Mouse (Mus musculus): ENCODE data around the gene Lrfn3. TPM values are rescaled to one million over a fixed set of nuclear protein-coding genes. Genes with fewer than 3 reads are reported as not detected.
A peak's percentile ranks its signal among the peaks of the same experiment; 100 is the strongest.

Gene Lrfn3
- polyA plus RNA-seq, 1 experiment from 2014 or later, result 1.9 TPM

DNA sequence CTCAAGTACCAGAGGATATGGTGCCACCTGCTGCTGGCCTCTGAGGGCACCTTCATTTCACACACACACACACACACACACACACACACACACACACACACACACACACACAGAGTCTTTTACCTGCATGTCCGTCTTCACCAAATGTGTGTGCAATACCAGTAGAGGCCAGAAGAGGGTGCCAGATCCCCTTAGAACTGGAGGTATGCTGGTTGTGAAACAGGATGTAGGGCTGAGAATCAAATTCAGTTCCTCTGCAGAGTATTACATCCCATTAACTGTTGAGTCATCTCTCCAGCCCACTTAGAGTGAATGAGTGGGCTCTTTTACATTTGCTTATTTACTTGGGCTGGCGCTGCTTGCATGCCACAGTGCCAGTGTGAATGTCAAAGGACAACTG lies 37.2 kb downstream of the Lrfn3 start:
- H3K27me3 ChIP-seq, result peaks cover 7% of the 10 kb centered on the region; the same call in 1 of the 2 replicates
- H3K9me3 ChIP-seq (replicated peaks), result no peaks in the 10 kb centered on the region
- no peak overlapping the region for H3K9ac ChIP-seq
- H3K4me2 ChIP-seq, result no peak overlapping the region
- 40% methylated on average over 2 of the region's 2 CpGs for WGBS (ENCODE audit: insufficient replicate concordance)
- H3K4me1 ChIP-seq (replicated peaks), result peaks cover 25% of the 10 kb centered on the region
- no peak overlapping the region for H3K27ac ChIP-seq (replicated peaks)
- H3K4me3 ChIP-seq (replicated peaks), result no peak overlapping the region
- no peak for ATAC-seq (ENCODE audit: insufficient read depth)
- no peaks in the 10 kb centered on the region for H3K36me3 ChIP-seq (replicated peaks)

DNA sequence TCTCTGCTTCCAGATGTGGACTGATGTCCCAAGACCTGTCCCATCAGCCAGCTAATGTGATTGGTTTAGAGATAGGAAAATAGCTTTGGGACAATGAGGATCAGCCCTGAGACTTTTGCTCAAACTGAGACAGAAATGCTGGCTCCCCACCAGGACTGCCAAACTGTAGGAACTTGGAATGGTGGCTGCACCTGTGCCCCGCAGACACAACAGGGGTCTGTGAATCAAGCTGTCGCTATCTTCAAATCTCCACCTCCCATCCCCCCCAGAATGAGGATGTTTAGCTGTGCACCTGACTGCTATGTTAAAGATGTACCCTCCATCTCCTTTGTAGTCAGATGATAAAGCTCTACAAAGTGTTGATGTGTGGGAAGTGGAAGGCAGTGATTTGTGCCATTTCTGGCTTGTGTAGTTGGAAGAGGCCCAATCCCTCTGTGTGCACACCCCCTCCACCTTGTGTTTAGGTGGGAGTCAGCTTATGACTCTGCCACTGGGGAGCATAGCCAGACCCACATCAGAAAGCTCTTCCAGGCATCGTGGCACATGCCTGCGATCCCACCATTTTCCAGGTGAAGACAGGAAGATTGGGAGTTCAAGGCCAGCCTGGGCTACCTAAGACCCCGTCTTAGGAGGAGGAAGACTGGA lies 38.1 kb downstream of the Lrfn3 start:
- H3K9ac ChIP-seq, result no peak overlapping the region
- 0 out of 2 replicates have a peak, but pooled peaks cover 4% of the 10 kb centered on the region for H3K27me3 ChIP-seq
- H3K9me3 ChIP-seq (replicated peaks), result no peaks in the 10 kb centered on the region
- H3K36me3 ChIP-seq (replicated peaks), result no peaks in the 10 kb centered on the region
- no peak overlapping the region for H3K4me2 ChIP-seq
- H3K27ac ChIP-seq (replicated peaks), result no peak overlapping the region
- ATAC-seq (ENCODE audit: insufficient read depth), result no peak
- no peak overlapping the region for H3K4me3 ChIP-seq (replicated peaks)
- H3K4me1 ChIP-seq (replicated peaks), result peaks cover 28% of the 10 kb centered on the region
- 64% methylated on average over 5 of the region's 5 CpGs for WGBS (ENCODE audit: insufficient replicate concordance)

DNA sequence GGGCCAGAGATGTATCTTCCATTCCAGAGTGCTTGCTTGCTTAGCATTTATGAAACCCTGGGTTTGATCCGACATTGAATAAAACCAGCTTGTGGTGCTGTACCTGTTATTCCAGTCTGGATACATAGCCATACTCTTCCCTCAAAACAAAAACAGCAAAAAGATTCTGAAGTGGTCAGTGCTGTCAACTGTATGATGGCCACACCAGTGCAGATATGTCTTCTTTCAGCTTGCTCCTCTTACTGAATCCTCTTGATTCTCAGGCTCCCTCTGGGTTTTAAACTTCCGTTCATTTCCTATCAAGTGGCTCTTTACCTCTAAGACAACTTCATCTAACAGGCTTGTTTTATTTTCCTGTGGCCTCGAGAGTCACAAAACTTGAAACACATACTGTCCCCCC lies 38.8 kb downstream of the Lrfn3 start, which contains the start of gene Sdhaf1:
Sdhaf1 (minus strand) TSS at position 101 of the 400 bp plus-strand sequence.
- 0 out of 2 replicates have a peak, but pooled peaks cover 4% of the 10 kb centered on the region for H3K27me3 ChIP-seq
- H3K9ac ChIP-seq, result peak within 1 kb of the TSS; percentile 48
- no peak for ATAC-seq (ENCODE audit: insufficient read depth)
- H3K9me3 ChIP-seq (replicated peaks), result no peaks in the 10 kb centered on the region
- peaks cover 28% of the 10 kb centered on the region for H3K4me1 ChIP-seq (replicated peaks)
- peak within 1 kb of the TSS; percentile 78 for H3K4me3 ChIP-seq (replicated peaks)
- no peaks in the 10 kb centered on the region for H3K36me3 ChIP-seq (replicated peaks)
- 61% methylated on average over 3 of the region's 3 CpGs for WGBS (ENCODE audit: insufficient replicate concordance)
- H3K27ac ChIP-seq (replicated peaks), result peak within 1 kb of the TSS; percentile 73
- H3K4me2 ChIP-seq, result peak within 1 kb of the TSS; percentile 96

DNA sequence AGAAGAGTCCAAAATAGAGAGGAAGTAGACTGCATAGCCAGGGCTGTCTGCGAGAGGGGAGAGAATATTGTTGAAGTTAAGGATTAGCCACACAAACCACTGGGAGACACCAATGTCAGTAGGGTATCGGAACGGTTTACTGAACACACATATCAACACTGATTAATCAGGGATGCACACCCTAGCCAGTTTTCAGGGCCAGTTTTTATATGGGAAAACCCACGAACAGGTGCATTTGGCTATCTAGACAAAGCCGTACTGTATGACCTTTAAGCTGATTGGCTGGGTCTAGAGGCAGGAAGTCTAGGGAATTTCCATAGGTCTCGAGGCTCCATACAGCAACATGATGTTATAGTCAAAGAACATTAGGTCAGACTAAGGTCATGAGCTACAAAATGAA lies 39.7 kb downstream of the Lrfn3 start:
- Histone ChIP-seq H3K9me3 (replicated peaks) (no peaks in the 10 kb centered on the region), H3K27ac (replicated peaks) (peak overlapping the region; percentile 73), H3K4me3 (replicated peaks) (peak overlapping the region; percentile 78), H3K27me3 (0 out of 2 replicates have a peak, but pooled peaks cover 4% of the 10 kb centered on the region), H3K4me1 (replicated peaks) (peaks cover 28% of the 10 kb centered on the region), H3K36me3 (replicated peaks) (no peaks in the 10 kb centered on the region), H3K4me2 (peak overlapping the region; percentile 96), H3K9ac (peak overlapping the region; percentile 48)
- WGBS (ENCODE audit: insufficient replicate concordance), result 6% methylated on average over 6 of the region's 6 CpGs
- ATAC-seq (ENCODE audit: insufficient read depth), result 0 out of 2 replicates have a peak, but pooled peaks have one; percentile 0

DNA sequence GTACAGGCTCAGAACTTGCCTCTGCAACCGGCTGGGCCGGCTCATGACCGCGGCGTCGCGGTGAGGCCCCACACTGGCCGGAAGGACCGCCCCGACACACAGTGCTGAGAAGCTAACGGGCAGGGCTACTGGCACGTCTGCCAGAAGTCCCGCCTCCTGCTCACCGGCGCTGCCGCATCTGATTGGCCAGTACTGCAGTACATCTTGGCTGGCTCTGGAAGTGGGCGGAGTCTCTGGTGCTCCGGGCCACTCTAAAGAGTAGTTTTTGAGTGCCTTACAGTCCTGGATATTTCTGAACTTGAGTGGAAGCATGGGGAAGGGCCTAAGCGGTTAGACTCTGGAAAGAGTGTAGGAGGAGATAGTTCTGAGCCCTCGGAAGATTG lies 40.3 kb downstream of the Lrfn3 start:
- peak; percentile 97 for ATAC-seq (ENCODE audit: insufficient read depth)
- under 1% methylated on average over 19 of the region's 20 CpGs for WGBS (ENCODE audit: insufficient replicate concordance)

DNA sequence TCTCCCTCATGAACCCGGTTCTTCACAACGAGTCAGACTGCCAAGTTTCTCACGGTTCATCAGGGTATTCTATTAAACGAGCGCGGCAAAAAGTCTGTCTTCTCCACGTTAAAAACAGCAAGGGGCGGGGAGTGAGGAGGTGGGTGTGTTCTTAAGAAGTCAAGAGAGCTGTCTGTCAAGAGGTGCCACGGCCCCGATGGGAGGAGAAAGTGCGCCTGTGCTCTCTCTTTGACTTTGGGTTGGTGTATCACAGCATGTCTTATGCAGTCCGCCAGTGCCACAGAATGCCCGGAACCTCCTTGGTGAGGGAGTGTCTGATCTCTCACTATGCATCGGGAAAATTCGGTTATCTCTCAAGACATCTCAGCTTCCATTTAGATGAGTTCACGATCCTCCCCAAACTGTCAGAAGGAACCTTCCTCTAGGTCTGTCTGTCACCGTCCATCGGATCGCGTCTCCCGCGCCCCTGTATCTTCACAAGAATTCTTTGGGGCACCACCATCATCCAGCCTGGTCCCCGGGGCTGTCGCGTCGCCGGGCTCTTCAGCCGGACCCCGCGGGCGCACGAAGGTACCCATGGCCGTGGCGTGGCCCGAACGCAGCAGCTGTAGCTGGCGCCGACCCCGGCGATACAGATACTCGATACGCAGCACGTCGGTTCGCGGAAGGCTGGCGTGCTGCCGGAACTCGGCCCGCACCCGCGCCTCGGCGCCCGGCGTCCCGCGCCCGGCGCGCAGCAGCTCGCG lies 40.9 kb downstream of the Lrfn3 start, which contains the start of gene E130208F15Rik:
E130208F15Rik (plus strand) TSS at position 202 of the 746 bp plus-strand sequence.
- peak; percentile 62 for ATAC-seq (ENCODE audit: insufficient read depth)
- H3K9me3 ChIP-seq (replicated peaks), result no peaks in the 10 kb centered on the region
- H3K4me2 ChIP-seq, result peak within 1 kb of the TSS; percentile 96
- H3K27ac ChIP-seq (replicated peaks), result peak within 1 kb of the TSS; percentile 82
- H3K4me1 ChIP-seq (replicated peaks), result peaks cover 28% of the 10 kb centered on the region
- no peaks in the 10 kb centered on the region for H3K36me3 ChIP-seq (replicated peaks)
- H3K4me3 ChIP-seq (replicated peaks), result peak within 1 kb of the TSS; percentile 78
- H3K9ac ChIP-seq, result peak within 1 kb of the TSS; percentile 76
- 0 out of 2 replicates have a peak, but pooled peaks cover 4% of the 10 kb centered on the region for H3K27me3 ChIP-seq
- WGBS (ENCODE audit: insufficient replicate concordance), result under 1% methylated on average over 63 of the region's 63 CpGs

More for the DNA sequence above, 40.3 kb downstream of the Lrfn3 start:
- H3K4me1 ChIP-seq (replicated peaks), result peaks cover 28% of the 10 kb centered on the region
- H3K9me3 ChIP-seq (replicated peaks), result no peaks in the 10 kb centered on the region
- H3K4me3 ChIP-seq (replicated peaks), result peak overlapping the region; percentile 78
- 0 out of 2 replicates have a peak, but pooled peaks cover 4% of the 10 kb centered on the region for H3K27me3 ChIP-seq
- H3K4me2 ChIP-seq, result peak overlapping the region; percentile 96
- H3K9ac ChIP-seq, result peak overlapping the region; percentile 76
- H3K27ac ChIP-seq (replicated peaks), result peak overlapping the region; percentile 82
- no peaks in the 10 kb centered on the region for H3K36me3 ChIP-seq (replicated peaks)

DNA sequence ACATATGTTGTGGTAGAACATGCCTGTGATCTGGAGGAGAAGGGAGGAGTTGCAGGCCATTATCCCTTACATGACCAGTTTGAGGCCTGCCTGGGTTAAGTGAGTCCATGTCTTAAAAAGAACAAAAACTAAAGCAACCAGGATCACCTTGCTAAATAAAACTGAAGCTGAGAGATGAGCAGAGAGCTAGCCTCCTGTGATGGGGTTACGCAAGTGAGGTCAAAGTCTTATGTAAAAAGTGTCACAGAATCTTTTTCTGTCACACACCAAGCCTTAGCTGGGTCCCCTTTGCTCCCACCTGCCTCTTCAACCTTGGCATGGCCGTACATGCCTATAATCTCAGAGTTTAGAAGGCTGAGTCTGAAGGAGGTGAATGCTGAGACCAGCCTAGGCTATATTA lies 41.6 kb downstream of the Lrfn3 start:
- Histone ChIP-seq H3K27me3 (0 out of 2 replicates have a peak, but pooled peaks cover 4% of the 10 kb centered on the region), H3K4me2 (peak overlapping the region; percentile 96), H3K9ac (no peak overlapping the region), H3K36me3 (replicated peaks) (no peaks in the 10 kb centered on the region), H3K4me1 (replicated peaks) (peaks cover 28% of the 10 kb centered on the region), H3K4me3 (replicated peaks) (peak overlapping the region; percentile 78), H3K9me3 (replicated peaks) (no peaks in the 10 kb centered on the region), H3K27ac (replicated peaks) (no peak overlapping the region)
- 75% methylated on average over 2 of the region's 2 CpGs for whole genome bisulfite sequencing (ENCODE audit: insufficient replicate concordance)
- no peak for ATAC-seq (ENCODE audit: insufficient read depth)

DNA sequence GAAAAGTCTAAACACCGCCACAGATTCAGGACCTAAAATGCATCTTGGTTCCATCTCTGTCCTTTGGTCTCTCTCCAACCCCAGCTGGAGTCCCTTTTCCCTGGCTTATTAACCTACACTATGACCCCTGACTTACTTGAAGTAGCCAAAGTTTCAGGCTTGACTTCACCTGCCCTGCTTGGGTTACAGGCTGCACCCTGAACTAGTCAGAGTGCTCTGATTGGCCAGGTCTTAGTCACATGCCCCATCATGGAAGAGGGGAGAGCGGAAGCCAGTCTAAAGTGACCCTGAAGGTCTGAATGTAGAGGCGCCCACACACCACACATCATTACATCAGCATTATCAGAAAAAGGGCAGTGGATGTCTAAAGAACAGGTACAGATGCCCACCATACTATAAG lies 44.4 kb downstream of the Lrfn3 start:
- H3K9me3 ChIP-seq (replicated peaks), result no peaks in the 10 kb centered on the region
- H3K36me3 ChIP-seq (replicated peaks), result no peaks in the 10 kb centered on the region
- no peaks in the 10 kb centered on the region for H3K27me3 ChIP-seq
- WGBS (ENCODE audit: insufficient replicate concordance), result 73% methylated on average over 3 of the region's 3 CpGs
- no peak overlapping the region for H3K9ac ChIP-seq
- ATAC-seq (ENCODE audit: insufficient read depth), result no peak
- peaks cover 40% of the 10 kb centered on the region for H3K4me1 ChIP-seq (replicated peaks)
- H3K4me2 ChIP-seq, result no peak overlapping the region
- H3K27ac ChIP-seq (replicated peaks), result no peak overlapping the region
- H3K4me3 ChIP-seq (replicated peaks), result no peak overlapping the region

DNA sequence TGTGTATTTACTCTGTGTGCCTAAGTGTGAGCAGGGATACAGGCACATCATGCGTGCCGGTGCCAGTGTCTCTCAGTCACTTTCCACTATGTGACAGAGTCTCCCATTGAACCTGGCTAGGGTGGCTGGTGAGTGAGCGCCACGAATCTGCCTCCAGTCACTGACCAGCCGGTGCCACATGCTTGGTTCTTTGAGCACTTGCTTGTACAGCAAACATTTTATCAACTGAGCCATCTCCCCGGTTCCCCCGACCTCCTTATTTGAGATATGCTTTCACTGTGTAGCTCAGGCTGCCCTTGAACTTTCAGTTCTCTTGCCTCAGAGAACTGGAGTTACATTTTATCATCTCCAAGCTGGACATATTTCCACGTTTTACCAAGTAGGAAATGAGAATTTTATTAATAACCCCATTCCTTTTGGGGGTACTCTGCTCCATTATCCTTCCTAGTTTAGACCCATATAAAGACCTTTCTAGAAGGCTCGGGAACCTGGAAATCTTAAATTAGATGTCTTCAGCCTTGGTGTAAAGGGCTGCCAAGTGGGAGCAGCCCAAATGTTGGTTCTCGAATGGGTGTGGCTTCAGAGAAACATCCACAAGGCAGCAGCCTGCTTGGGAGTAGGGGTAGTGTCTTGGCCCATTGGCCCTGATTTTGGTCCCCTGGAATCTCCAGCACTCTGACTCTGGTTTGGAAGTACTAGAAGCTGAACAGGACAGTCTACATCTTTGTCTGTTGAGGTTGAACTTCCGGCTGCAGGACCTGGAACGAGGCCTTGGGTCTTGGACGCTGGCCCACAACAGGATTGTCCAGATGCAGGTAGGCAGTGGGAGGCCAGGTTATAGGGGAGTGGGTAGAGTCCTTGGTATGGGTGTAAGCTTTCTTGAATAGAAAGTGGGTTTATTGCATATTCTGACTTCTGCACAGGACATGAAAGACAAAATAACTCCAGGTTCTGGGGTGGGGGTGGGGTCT lies 46.7 kb downstream of the Lrfn3 start:
- H3K9ac ChIP-seq, result no peak overlapping the region
- H3K4me3 ChIP-seq (replicated peaks), result peak overlapping the region; percentile 30
- H3K27me3 ChIP-seq, result no peaks in the 10 kb centered on the region
- no peak overlapping the region for H3K27ac ChIP-seq (replicated peaks)
- no peaks in the 10 kb centered on the region for H3K9me3 ChIP-seq (replicated peaks)
- peaks cover 20% of the 10 kb centered on the region for H3K4me1 ChIP-seq (replicated peaks)
- peak overlapping the region; percentile 47 for H3K4me2 ChIP-seq
- WGBS (ENCODE audit: insufficient replicate concordance), result 50% methylated on average over 13 of the region's 13 CpGs
- 0 out of 2 replicates have a peak, but pooled peaks cover 3% of the 10 kb centered on the region for H3K36me3 ChIP-seq (replicated peaks)
- no peak for ATAC-seq (ENCODE audit: insufficient read depth)

DNA sequence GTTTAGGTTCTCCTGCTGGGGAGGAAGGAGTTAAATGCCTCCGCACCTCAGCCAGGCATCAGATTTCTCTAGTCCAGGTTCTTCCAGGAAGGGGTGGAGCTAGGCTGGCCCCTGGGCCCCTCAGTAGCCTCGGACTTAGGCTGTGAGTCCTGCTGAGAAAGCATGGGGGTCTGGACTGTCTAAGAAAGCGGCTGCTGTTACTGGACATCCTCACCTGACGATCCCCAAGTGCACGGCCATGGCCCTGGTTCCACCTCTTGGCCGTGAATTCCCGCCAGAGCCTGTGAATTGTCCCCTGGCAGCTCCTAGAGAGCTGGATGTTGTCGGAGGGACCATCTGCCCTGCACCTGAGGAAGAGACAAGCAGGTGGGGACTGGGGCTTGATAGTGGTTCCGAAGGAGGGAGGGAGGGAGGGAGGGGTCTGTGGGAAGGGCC lies 47.8 kb downstream of the Lrfn3 start, which contains the start of gene Syne4:
Syne4 (plus strand) TSS at position 87 of the 435 bp plus-strand sequence.
- peak within 1 kb of the TSS; percentile 11; the same call in 1 of the 2 replicates for H3K9ac ChIP-seq
- H3K4me2 ChIP-seq, result peak within 1 kb of the TSS; percentile 47
- 9% methylated on average over 9 of the region's 9 CpGs for WGBS (ENCODE audit: insufficient replicate concordance)
- peak within 1 kb of the TSS; percentile 46 for H3K4me3 ChIP-seq (replicated peaks)
- H3K27me3 ChIP-seq, result no peaks in the 10 kb centered on the region
- peaks cover 16% of the 10 kb centered on the region for H3K4me1 ChIP-seq (replicated peaks)
- H3K27ac ChIP-seq (replicated peaks), result no peak within 1 kb of the TSS; the same call in 1 of the 2 replicates
- no peaks in the 10 kb centered on the region for H3K9me3 ChIP-seq (replicated peaks)
- 0 out of 2 replicates have a peak, but pooled peaks have one; percentile 30 for ATAC-seq (ENCODE audit: insufficient read depth)
- 0 out of 2 replicates have a peak, but pooled peaks cover 3% of the 10 kb centered on the region for H3K36me3 ChIP-seq (replicated peaks)
